Comparison of ENCODE assay signal across 8 mouse cellular contexts in genomic region chr6:4457555-4457996, GRCm38 (mm10). TPM values are rescaled to one million over a fixed set of nuclear protein-coding genes. Genes with fewer than 3 reads are reported as not detected.
DNase-seq lines count a peak whose midpoint lies in the region; ATAC-seq and TF ChIP-seq lines count a peak whose summit lies in the region.

No protein-coding gene starts in this region.

- H3K4me2 ChIP-seq in embryonic facial prominence, embryonic 12.5 days (replicated peaks), result no peak overlapping the region
- H3K4me2 ChIP-seq in heart, postnatal 0 days (ENCODE audit: low read depth, low read length), result no peak overlapping the region
- peak overlapping the region; percentile 40 for H3K4me2 ChIP-seq in limb, embryonic 15.5 days
- H3K4me2 ChIP-seq in stomach, embryonic 14.5 days (replicated peaks; ENCODE audit: low read depth, low read length), result no peak overlapping the region
- no peak overlapping the region for H3K4me2 ChIP-seq in midbrain, embryonic 16.5 days (ENCODE audit: low read length)

- no peak for TF ChIP-seq EP300 in heart, postnatal 0 days (IDR thresholded peaks at IDR 0.05; ENCODE audit: low read depth)

- peaks cover 29% of the 10 kb centered on the region for H3K4me1 ChIP-seq in megakaryocyte, embryonic 14.5 days
- H3K4me1 ChIP-seq in embryonic facial prominence, embryonic 12.5 days, result peaks cover 18% of the 10 kb centered on the region
- no peaks in the 10 kb centered on the region for H3K4me1 ChIP-seq in heart, postnatal 0 days (ENCODE audit: control insufficient read depth, insufficient read depth)
- H3K4me1 ChIP-seq in limb, embryonic 15.5 days, result peaks cover 24% of the 10 kb centered on the region
- H3K4me1 ChIP-seq in stomach, embryonic 14.5 days (ENCODE audit: control insufficient read depth, insufficient read depth, low read length), result peaks cover 13% of the 10 kb centered on the region
- no peaks in the 10 kb centered on the region for H3K4me1 ChIP-seq in midbrain, embryonic 16.5 days (ENCODE audit: control insufficient read depth, insufficient read depth, low read length)

- peak overlapping the region; percentile 96 for H3K27ac ChIP-seq in embryonic facial prominence, embryonic 12.5 days
- H3K27ac ChIP-seq in heart, postnatal 0 days (ENCODE audit: low read depth), result peak overlapping the region; percentile 65
- H3K27ac ChIP-seq in limb, embryonic 15.5 days, result peak overlapping the region; percentile 94
- peak overlapping the region; percentile 88 for H3K27ac ChIP-seq in stomach, embryonic 14.5 days (ENCODE audit: low read length)
- H3K27ac ChIP-seq in midbrain, embryonic 16.5 days (ENCODE audit: low read length), result no peak overlapping the region

- no peak for TF ChIP-seq CTCF in heart, postnatal 0 days (IDR thresholded peaks at IDR 0.05; ENCODE audit: low read depth)

- no peaks in the 10 kb centered on the region for H3K27me3 ChIP-seq in megakaryocyte, embryonic 14.5 days (replicated peaks)
- H3K27me3 ChIP-seq in embryonic facial prominence, embryonic 12.5 days, result no peaks in the 10 kb centered on the region
- H3K27me3 ChIP-seq in heart, postnatal 0 days (ENCODE audit: control insufficient read depth, insufficient read depth, low read length), result no peaks in the 10 kb centered on the region
- no peaks in the 10 kb centered on the region for H3K27me3 ChIP-seq in limb, embryonic 15.5 days
- H3K27me3 ChIP-seq in stomach, embryonic 14.5 days (ENCODE audit: control insufficient read depth, insufficient read depth, low read length), result no peaks in the 10 kb centered on the region
- no peaks in the 10 kb centered on the region for H3K27me3 ChIP-seq in midbrain, embryonic 16.5 days (ENCODE audit: control insufficient read depth, insufficient read depth, low read depth, low read length)

- 8% methylated on average over 6 of the region's 6 CpGs for WGBS in embryonic facial prominence, embryonic 12.5 days
- WGBS in heart, postnatal 0 days, result 27% methylated on average over 6 of the region's 6 CpGs
- 14% methylated on average over 6 of the region's 6 CpGs for WGBS in limb, embryonic 15.5 days
- 21% methylated on average over 6 of the region's 6 CpGs for WGBS in stomach, embryonic 14.5 days
- 38% methylated on average over 6 of the region's 6 CpGs for WGBS in midbrain, embryonic 16.5 days

- no peak for ATAC-seq in megakaryocyte, adult 5-6 weeks (ENCODE audit: poor library complexity, severe bottlenecking)
- ATAC-seq in embryonic facial prominence, embryonic 12.5 days (ENCODE audit: insufficient number of reproducible peaks, insufficient read depth, low FRiP score, low TSS enrichment), result peak; percentile 85
- peak; percentile 44; the same call in 1 of the 2 replicates for ATAC-seq in heart, postnatal 0 days (ENCODE audit: insufficient read depth, low read depth)
- ATAC-seq in limb, embryonic 15.5 days (ENCODE audit: insufficient number of reproducible peaks, low FRiP score, low TSS enrichment, low read depth), result peak; percentile 93
- peak; percentile 79; the same call in 1 of the 2 replicates for ATAC-seq in stomach, embryonic 14.5 days (ENCODE audit: insufficient number of reproducible peaks, insufficient read depth, low FRiP score, low read depth)
- ATAC-seq in midbrain, embryonic 16.5 days, result no peak

- DNase-seq in heart, postnatal 0 days (ENCODE audit: low spot score), result peak; percentile 14
- DNase-seq in frontal cortex, postnatal 36 days (ENCODE audit: low spot score in 2 of 2), result no peak

- no peak overlapping the region for H3K9ac ChIP-seq in embryonic facial prominence, embryonic 12.5 days
- H3K9ac ChIP-seq in heart, postnatal 0 days (replicated peaks; ENCODE audit: low read depth, low read length), result no peak overlapping the region
- no peak overlapping the region for H3K9ac ChIP-seq in limb, embryonic 15.5 days
- no peak overlapping the region for H3K9ac ChIP-seq in stomach, embryonic 14.5 days (replicated peaks; ENCODE audit: low read depth, low read length)
- H3K9ac ChIP-seq in midbrain, embryonic 16.5 days (ENCODE audit: low read depth, low read length), result no peak overlapping the region

- no peaks in the 10 kb centered on the region for H3K36me3 ChIP-seq in megakaryocyte, embryonic 14.5 days (replicated peaks; ENCODE audit: low read length)
- no peaks in the 10 kb centered on the region for H3K36me3 ChIP-seq in embryonic facial prominence, embryonic 12.5 days
- H3K36me3 ChIP-seq in heart, postnatal 0 days (replicated peaks; ENCODE audit: control insufficient read depth, insufficient read depth, low read length), result no peaks in the 10 kb centered on the region
- no peaks in the 10 kb centered on the region for H3K36me3 ChIP-seq in limb, embryonic 15.5 days
- H3K36me3 ChIP-seq in stomach, embryonic 14.5 days (ENCODE audit: control insufficient read depth, insufficient read depth, low read length), result no peaks in the 10 kb centered on the region
- no peaks in the 10 kb centered on the region for H3K36me3 ChIP-seq in midbrain, embryonic 16.5 days (ENCODE audit: control insufficient read depth, insufficient read depth, low read length)

- H3K4me3 ChIP-seq in megakaryocyte, embryonic 14.5 days (replicated peaks), result peak overlapping the region; percentile 87
- H3K4me3 ChIP-seq in embryonic facial prominence, embryonic 12.5 days, result no peak overlapping the region
- H3K4me3 ChIP-seq in heart, postnatal 0 days (ENCODE audit: low read depth, low read length), result no peak overlapping the region
- H3K4me3 ChIP-seq in limb, embryonic 15.5 days, result peak overlapping the region; percentile 8; the same call in 1 of the 2 replicates
- no peak overlapping the region for H3K4me3 ChIP-seq in stomach, embryonic 14.5 days (ENCODE audit: low read depth, low read length)
- no peak overlapping the region for H3K4me3 ChIP-seq in midbrain, embryonic 16.5 days (ENCODE audit: low read depth, low read length)

- H3K9me3 ChIP-seq in megakaryocyte, embryonic 14.5 days, result no peaks in the 10 kb centered on the region
- no peaks in the 10 kb centered on the region for H3K9me3 ChIP-seq in embryonic facial prominence, embryonic 12.5 days
- H3K9me3 ChIP-seq in heart, postnatal 0 days (replicated peaks; ENCODE audit: control insufficient read depth, low read length), result no peaks in the 10 kb centered on the region
- H3K9me3 ChIP-seq in limb, embryonic 15.5 days, result no peaks in the 10 kb centered on the region
- no peaks in the 10 kb centered on the region for H3K9me3 ChIP-seq in stomach, embryonic 14.5 days (ENCODE audit: control insufficient read depth, low read depth, low read length)
- no peaks in the 10 kb centered on the region for H3K9me3 ChIP-seq in midbrain, embryonic 16.5 days (replicated peaks; ENCODE audit: control insufficient read depth, low read length, poor library complexity, severe bottlenecking)

RNA-seq across cellular contexts. Expression of gene Col1a2, which starts 47.0 kb away (rescaled TPM):
- polyA plus RNA-seq in megakaryocyte, embryonic 14.5 days (2012; ENCODE audit: insufficient read depth, low replicate concordance), result 0.30 and 0.36 TPM in 2 replicates
- 0.87 and 1.2 TPM in 2 replicates for total RNA-seq in megakaryocyte, adult 5-6 weeks (2015)
- total RNA-seq in megakaryocyte, adult 5-6 weeks (2017), result 1.1 and 1.6 TPM in 2 replicates
- polyA plus RNA-seq in embryonic facial prominence, embryonic 12.5 days (2016; fragmentation: Nextera tagmentation; extraction: Ambion mirVana), result 603 and 672 TPM in 2 replicates
- total RNA-seq in heart, postnatal 0 days (2014; rRNA removed; ENCODE audit: low replicate concordance), result 357 and 430 TPM in 2 replicates
- polyA plus RNA-seq in heart, postnatal 0 days (2015; fragmentation: Nextera tagmentation; extraction: Ambion mirVana), result 197 and 212 TPM in 2 replicates
- polyA plus RNA-seq in limb, embryonic 15.5 days (2015; fragmentation: Nextera tagmentation; extraction: Ambion mirVana), result 2,665 and 3,005 TPM in 2 replicates
- 751 and 803 TPM in 2 replicates for polyA plus RNA-seq in stomach, embryonic 14.5 days (2014; fragmentation: Nextera tagmentation; extraction: Ambion mirVana)
- 62.8 and 78.9 TPM in 2 replicates for polyA plus RNA-seq in midbrain, embryonic 16.5 days (2015; fragmentation: Nextera tagmentation; extraction: Ambion mirVana)

Comparison
In these comparisons a context has a peak if more than half of its experiments do, and no peak if none do; other contexts are left out.
1. H3K4me3 ChIP-seq: peak in megakaryocyte, embryonic 14.5 days (single experiment) and limb, embryonic 15.5 days (single experiment); none in embryonic facial prominence, embryonic 12.5 days (single experiment), heart, postnatal 0 days (single experiment), stomach, embryonic 14.5 days (single experiment) and midbrain, embryonic 16.5 days (single experiment).
2. ATAC-seq: peak in embryonic facial prominence, embryonic 12.5 days (single experiment), heart, postnatal 0 days (single experiment), limb, embryonic 15.5 days (single experiment) and stomach, embryonic 14.5 days (single experiment); none in megakaryocyte, adult 5-6 weeks (single experiment) and midbrain, embryonic 16.5 days (single experiment).
3. RNA of gene Col1a2, which starts 47.0 kb away (polyA plus RNA-seq): 2,665 to 3,005 TPM in limb, embryonic 15.5 days, 751 to 803 TPM in stomach, embryonic 14.5 days, 603 to 672 TPM in embryonic facial prominence, embryonic 12.5 days, 197 to 212 TPM in heart, postnatal 0 days and 62.8 to 78.9 TPM in midbrain, embryonic 16.5 days; 0.30 to 0.36 TPM in megakaryocyte, embryonic 14.5 days; every median in the first group is over 10 times any median in the second.